Mouse (Mus musculus) neural tube, embryonic 11.5 days (tissue): ENCODE data around the gene Zfp768. TPM values are rescaled to one million over a fixed set of nuclear protein-coding genes. Genes with fewer than 3 reads are reported as not detected.
A peak's percentile ranks its signal among the peaks of the same experiment; 100 is the strongest.
"Not testable (repeated sequence)": the region's sequence is repeated elsewhere in the genome, so short reads cannot be mapped to it uniquely, and the experiment has no call there.

Experiments used
- ATAC-seq: fragments of 200-750 bp; cut with Nextera tagmentation; 2 replicates; pipeline ENCODE4 v1.8.0; 2017; ENCODE audit warnings: moderate number of reproducible peaks, mild to moderate bottlenecking, moderate TSS enrichment, moderate library complexity; ENCODE audit not compliant: insufficient read depth, low FRiP score, low TSS enrichment
- DNase-seq: peaks from one replicate; pipeline ENCODE4 v3.0.0-alpha.2; 2015; ENCODE audit warnings: low spot score
- H3K27ac ChIP-seq: fragments of 300-500 bp; sonication (generic); 2 replicates; pipeline ENCODE4 v1.5.1; 2014; ENCODE audit warnings: low read depth, mild to moderate bottlenecking, low read length
- H3K27me3 ChIP-seq: fragments of 300-500 bp; sonication (generic); 2 replicates; pipeline ENCODE4 v1.6.1; 2014; ENCODE audit warnings: mild to moderate bottlenecking, low read length, mixed read lengths; ENCODE audit not compliant: control insufficient read depth, insufficient read depth
- H3K36me3 ChIP-seq: fragments of 300-500 bp; sonication (generic); 2 replicates; pipeline ENCODE4 v1.6.1; 2014; ENCODE audit warnings: mild to moderate bottlenecking, low read length, moderate library complexity, mixed read lengths; ENCODE audit not compliant: control insufficient read depth, insufficient read depth
- H3K4me1 ChIP-seq: fragments of 300-500 bp; sonication (generic); 2 replicates; pipeline ENCODE4 v1.6.1; 2014; ENCODE audit warnings: low read length, mixed read lengths; ENCODE audit not compliant: control insufficient read depth, insufficient read depth
- H3K4me2 ChIP-seq: fragments of 300-500 bp; sonication (generic); 2 replicates; pipeline ENCODE4 v1.6.1; 2014; ENCODE audit warnings: low read depth, mild to moderate bottlenecking, moderate library complexity
- H3K4me3 ChIP-seq: fragments of 300-500 bp; sonication (generic); 2 replicates; pipeline ENCODE4 v1.5.1; 2014; ENCODE audit warnings: low read depth, low read length
- H3K9ac ChIP-seq: fragments of 300-500 bp; sonication (generic); 2 replicates; pipeline ENCODE4 v1.6.1; 2014; ENCODE audit warnings: mild to moderate bottlenecking, low read length
- H3K9me3 ChIP-seq: fragments of 300-500 bp; sonication (generic); 2 replicates; pipeline ENCODE4 v1.6.1; 2016; ENCODE audit warnings: low read length; ENCODE audit not compliant: control insufficient read depth
- WGBS: fragments of 180-500 bp; shearing (Covaris S2); extraction: QIAGEN DNeasy Blood & Tissue Kit; methylation state at CpG from one replicate; pipeline ENCODE4 v1.1.7; 2014; 5-methylcytosine and 5-hydroxymethylcytosine counted together
- polyA plus RNA-seq: library from polyadenylated mRNA; unstranded; fragments of >200 nt; fragmentation: Nextera tagmentation; extraction: Ambion mirVana; gene quantifications from 2 replicates; pipeline ENCODE4 v1.2.1, GENCODE M21; 2014

The Zfp768 gene
- polyA plus RNA-seq, 1 experiment from 2014 or later, result 7.0 TPM

- Histone ChIP-seq H3K9me3 (no peaks in the 10 kb centered on the region), H3K27ac (no peak within 1 kb of the TSS), H3K9ac (peak within 1 kb of the TSS; percentile 65), H3K36me3 (0 out of 2 replicates have a peak, but pooled peaks cover 2% of the 10 kb centered on the region), H3K4me1 (no peaks in the 10 kb centered on the region), H3K4me2 (peak within 1 kb of the TSS; percentile 61), H3K27me3 (no peaks in the 10 kb centered on the region), H3K4me3 (peak within 1 kb of the TSS; percentile 53)
- 12% methylated on average over 33 of the region's 38 CpGs for WGBS
- DNase-seq (peak; percentile 79), ATAC-seq (peak; percentile 83)
These were observed 41.4 kb upstream of the Zfp768 start, which contains the start of gene 9130019O22Rik for GRCm38 (mm10) chr7:127386641-127387392. 9130019O22Rik (minus strand) TSS chr7:127387166.

DNA sequence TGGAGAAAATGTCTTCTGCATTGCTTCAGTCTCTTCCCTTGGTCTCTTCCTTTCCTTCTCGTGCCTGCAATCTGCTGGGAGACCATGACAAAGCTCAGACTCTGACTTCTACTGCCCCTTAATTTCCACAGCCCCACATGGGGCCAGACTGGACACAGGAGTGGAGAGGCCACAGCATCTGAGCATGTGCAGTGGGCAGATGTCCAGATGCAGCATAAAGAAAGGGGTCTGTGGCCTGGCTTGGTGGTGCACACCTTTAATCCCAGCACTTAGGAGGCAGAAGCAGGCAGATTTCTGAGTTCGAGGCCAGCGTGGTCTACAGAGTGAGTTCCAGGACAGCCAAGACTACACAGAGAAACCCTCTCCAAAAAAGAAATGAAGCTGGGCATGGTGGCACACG is 40.2 kb upstream of the Zfp768 start:
- H3K36me3 ChIP-seq, H3K4me3 ChIP-seq, H3K27me3 ChIP-seq, H3K4me2 ChIP-seq, DNase-seq, H3K9ac ChIP-seq, H3K4me1 ChIP-seq, ATAC-seq, H3K27ac ChIP-seq, H3K9me3 ChIP-seq: not testable (repeated sequence)
- WGBS, result 94% methylated on average over 4 of the region's 4 CpGs

DNA sequence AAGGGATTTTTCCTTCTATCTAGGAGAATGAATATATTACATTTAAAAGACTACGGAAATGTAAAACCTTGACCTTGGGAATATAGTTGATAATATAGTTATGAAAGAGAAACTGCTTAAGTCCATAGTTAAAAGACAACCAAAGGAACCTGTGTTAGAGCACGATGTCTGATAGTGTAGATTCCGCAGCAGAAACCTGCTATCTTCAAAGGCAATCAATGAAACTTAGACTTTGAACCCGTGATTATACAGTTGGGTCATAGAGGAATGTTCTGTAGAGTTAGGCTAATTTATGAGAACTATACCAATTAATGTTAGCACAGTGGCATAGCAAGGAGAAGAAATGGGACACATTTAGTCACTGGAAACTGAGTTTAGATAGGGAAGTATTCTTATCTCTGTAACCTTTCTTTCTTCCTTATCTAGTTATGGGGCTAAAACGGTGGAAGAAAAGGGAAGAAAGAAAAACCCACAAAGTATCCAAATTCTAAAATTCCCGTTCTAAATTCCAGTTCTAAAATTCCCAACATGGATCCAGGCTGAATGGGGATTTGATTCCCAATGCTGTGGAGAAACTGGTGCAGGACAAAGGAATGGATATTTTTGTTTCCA is 33.0 kb upstream of the Zfp768 start:
- DNase-seq (no peak), ATAC-seq (no peak)
- H3K4me1 ChIP-seq, result no peaks in the 10 kb centered on the region
- no peak overlapping the region for H3K9ac ChIP-seq
- no peak overlapping the region for H3K4me3 ChIP-seq
- no peak overlapping the region for H3K4me2 ChIP-seq
- 78% methylated on average over 6 of the region's 6 CpGs for WGBS
- no peaks in the 10 kb centered on the region for H3K36me3 ChIP-seq
- no peak overlapping the region for H3K27ac ChIP-seq
- no peaks in the 10 kb centered on the region for H3K27me3 ChIP-seq
- H3K9me3 ChIP-seq, result no peaks in the 10 kb centered on the region

- H3K4me2 ChIP-seq, result peak within 1 kb of the TSS; percentile 75
- H3K27me3 ChIP-seq, H3K27ac ChIP-seq, H3K9me3 ChIP-seq, H3K36me3 ChIP-seq, H3K4me1 ChIP-seq: not testable (repeated sequence)
- 2% methylated on average over 49 of the region's 49 CpGs for WGBS
- peak within 1 kb of the TSS; percentile 69 for H3K4me3 ChIP-seq
- DNase-seq (peak; percentile 89), ATAC-seq (peak; percentile 95)
- H3K9ac ChIP-seq, result peak within 1 kb of the TSS; percentile 75
These were observed 30.2 kb upstream of the Zfp768 start, which contains the start of gene Zfp747 for GRCm38 (mm10) chr7:127375271-127376245. Zfp747 (minus strand) TSS chr7:127376050.

GRCm38 (mm10) chr7:127371870-127372269 is 26.5 kb upstream of the Zfp768 start:
- H3K27ac ChIP-seq, H3K36me3 ChIP-seq, DNase-seq, H3K9ac ChIP-seq, H3K4me1 ChIP-seq, H3K4me3 ChIP-seq, H3K27me3 ChIP-seq, H3K9me3 ChIP-seq, ATAC-seq, H3K4me2 ChIP-seq: not testable (repeated sequence)
- WGBS, result 81% methylated on average over 3 of the region's 3 CpGs

- no peak overlapping the region for H3K9ac ChIP-seq
- WGBS, result 87% methylated on average over 2 of the region's 2 CpGs
- H3K27ac ChIP-seq, result no peak overlapping the region
- no peaks in the 10 kb centered on the region for H3K9me3 ChIP-seq
- no peaks in the 10 kb centered on the region for H3K36me3 ChIP-seq
- H3K4me2 ChIP-seq, result no peak overlapping the region
- H3K4me1 ChIP-seq, result no peaks in the 10 kb centered on the region
- DNase-seq, result no peak
- no peak overlapping the region for H3K4me3 ChIP-seq
- no peaks in the 10 kb centered on the region for H3K27me3 ChIP-seq
- ATAC-seq, result no peak
These were observed 25.8 kb upstream of the Zfp768 start for GRCm38 (mm10) chr7:127371213-127371612.

DNA sequence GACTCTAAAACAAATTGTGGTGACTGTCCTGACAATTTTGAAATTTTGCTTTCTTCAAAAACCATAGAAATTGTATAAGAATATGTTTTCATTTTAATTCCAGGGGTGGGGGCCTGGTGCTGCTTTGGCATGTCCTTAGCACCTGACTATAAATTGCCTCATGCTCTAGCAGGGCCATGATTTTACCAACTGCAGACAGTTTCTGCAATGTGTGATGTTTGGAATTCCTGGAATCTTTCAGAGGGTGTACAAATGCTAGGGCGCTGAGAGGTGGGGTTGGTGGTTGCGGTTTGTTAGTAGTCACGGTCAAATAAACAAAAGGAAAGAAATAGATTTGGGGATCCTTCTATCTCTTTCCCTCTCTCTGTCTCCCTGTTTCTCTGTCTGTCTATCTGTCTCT is 20.9 kb upstream of the Zfp768 start:
- no peak overlapping the region for H3K9ac ChIP-seq
- no peaks in the 10 kb centered on the region for H3K9me3 ChIP-seq
- no peak overlapping the region for H3K27ac ChIP-seq
- no peak overlapping the region for H3K4me2 ChIP-seq
- peaks cover 5% of the 10 kb centered on the region; the same call in 1 of the 2 replicates for H3K27me3 ChIP-seq
- H3K36me3 ChIP-seq, result no peaks in the 10 kb centered on the region
- H3K4me3 ChIP-seq, result no peak overlapping the region
- DNase-seq (no peak), ATAC-seq (no peak)
- no peaks in the 10 kb centered on the region for H3K4me1 ChIP-seq
- 84% methylated on average over 3 of the region's 3 CpGs for WGBS

DNA sequence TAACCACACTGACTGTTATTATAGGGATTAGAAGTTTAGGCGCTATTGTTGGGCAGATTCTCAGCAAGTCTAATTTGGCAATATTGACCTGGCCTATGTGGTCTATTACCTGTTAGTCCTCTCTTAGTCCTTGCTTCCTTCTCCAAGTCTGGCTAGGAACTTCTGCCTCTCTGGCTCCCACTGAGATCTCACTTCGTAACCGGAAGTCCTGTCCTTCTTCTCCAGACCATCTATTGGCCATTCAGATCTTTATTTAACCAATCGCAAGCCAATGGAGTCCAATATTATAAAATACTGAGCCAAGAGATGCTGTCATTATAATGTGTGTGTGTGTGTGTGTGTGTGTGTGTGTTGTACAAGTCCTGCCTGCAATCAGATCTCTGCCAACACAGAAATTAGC is 18.8 kb upstream of the Zfp768 start:
- Histone ChIP-seq H3K4me1 (no peaks in the 10 kb centered on the region), H3K27me3 (peaks cover 5% of the 10 kb centered on the region; the same call in 1 of the 2 replicates), H3K36me3 (no peaks in the 10 kb centered on the region), H3K27ac (no peak overlapping the region), H3K9ac (no peak overlapping the region), H3K4me3 (peak overlapping the region; percentile 33; the same call in 1 of the 2 replicates), H3K4me2 (peak overlapping the region; percentile 62; the same call in 1 of the 2 replicates), H3K9me3 (no peaks in the 10 kb centered on the region)
- 55% methylated on average over 4 of the region's 4 CpGs for WGBS
- no peak for DNase-seq
- no peak for ATAC-seq
